Mouse (Mus musculus) kidney, adult 8-10 months (tissue): ENCODE measurements around the gene Ttll1.
"Not testable (repeated sequence)": the region's sequence is repeated elsewhere in the genome, so short reads cannot be mapped to it uniquely, and the experiment has no call there.

ENCODE experiments used
- DNase-seq, 2 experiments: peaks; one replicate each; pipeline ENCODE4 v3.0.0; 2022

Gene Ttll1

GRCm38 (mm10) chr15:83482645-83483224 is 28.0 kb downstream of the Ttll1 start:
- no peak for DNase-seq

GRCm38 (mm10) chr15:83481236-83481780 is 29.4 kb downstream of the Ttll1 start:
- peak in 1 of 2 experiments; percentile 53 for DNase-seq

GRCm38 (mm10) chr15:83479818-83480217 is 30.9 kb downstream of the Ttll1 start:
- no peak for DNase-seq

- DNase-seq = no peak
These were observed 32.6 kb downstream of the Ttll1 start for GRCm38 (mm10) chr15:83478096-83478495.

- no peak for DNase-seq
These were observed 34.0 kb downstream of the Ttll1 start for GRCm38 (mm10) chr15:83476593-83477273.

- DNase-seq = no peak
These were observed 36.2 kb downstream of the Ttll1 start for GRCm38 (mm10) chr15:83474466-83474836.

- peak; percentile 52 to 55 for DNase-seq
These were observed 36.7 kb downstream of the Ttll1 start for GRCm38 (mm10) chr15:83473832-83474465.

- no peak for DNase-seq
These were observed 37.4 kb downstream of the Ttll1 start for GRCm38 (mm10) chr15:83473251-83473650.

GRCm38 (mm10) chr15:83471476-83471875 is 39.2 kb downstream of the Ttll1 start:
- peak; percentile 75 to 81 for DNase-seq

- DNase-seq = no peak
These were observed 40.2 kb downstream of the Ttll1 start for GRCm38 (mm10) chr15:83470443-83470842.

- DNase-seq = no peak
These were observed 41.3 kb downstream of the Ttll1 start for GRCm38 (mm10) chr15:83469279-83469821.

- DNase-seq = peak; percentile 61 to 67
These were observed 43.3 kb downstream of the Ttll1 start for GRCm38 (mm10) chr15:83467232-83467966.

GRCm38 (mm10) chr15:83466331-83466730 is 44.4 kb downstream of the Ttll1 start:
- no peak for DNase-seq

GRCm38 (mm10) chr15:83464905-83465650 is 45.6 kb downstream of the Ttll1 start:
- DNase-seq = no peak

GRCm38 (mm10) chr15:83464083-83464904 is 46.4 kb downstream of the Ttll1 start, which contains the start of gene Pacsin2:
Gene Pacsin2 (minus strand): TSS chr15:83464606.
- DNase-seq = peak; percentile 100

GRCm38 (mm10) chr15:83463369-83464082 is 47.2 kb downstream of the Ttll1 start:
- DNase-seq = no peak

- not testable (repeated sequence) for DNase-seq
These were observed 48.3 kb downstream of the Ttll1 start for GRCm38 (mm10) chr15:83462349-83462748.

- no peak for DNase-seq
These were observed 49.8 kb downstream of the Ttll1 start for GRCm38 (mm10) chr15:83460891-83461290.

- peak; percentile 46 to 61 for DNase-seq
These were observed 53.2 kb downstream of the Ttll1 start for GRCm38 (mm10) chr15:83457541-83457940.

GRCm38 (mm10) chr15:83455637-83456036 is 55.1 kb downstream of the Ttll1 start:
- DNase-seq = no peak
